Mouse (Mus musculus) neural tube, embryonic 15.5 days (tissue): ENCODE results near the gene Tmem104. TPM values are rescaled to one million over a fixed set of nuclear protein-coding genes. Genes with fewer than 3 reads are reported as not detected.

Source experiments
- ATAC-seq: fragments of 200-750 bp; cut with Nextera tagmentation; 2 replicates; pipeline ENCODE4 v1.8.0; 2017; ENCODE audit warnings: mild to moderate bottlenecking, moderate TSS enrichment, moderate library complexity; ENCODE audit not compliant: low FRiP score
- H3K27ac ChIP-seq: fragments of 300-500 bp; sonication (generic); replicated peaks from 2 replicates; pipeline ENCODE4 v1.5.1; 2015; ENCODE audit warnings: mild to moderate bottlenecking, inconsistent platforms
- H3K27me3 ChIP-seq: fragments of 300-500 bp; sonication (generic); replicated peaks from 2 replicates; pipeline ENCODE4 v1.6.1; 2015; ENCODE audit warnings: inconsistent platforms
- H3K36me3 ChIP-seq: fragments of 300-500 bp; sonication (generic); 2 replicates; pipeline ENCODE4 v1.6.1; 2015; ENCODE audit warnings: inconsistent platforms
- H3K4me1 ChIP-seq: fragments of 300-500 bp; sonication (generic); 2 replicates; pipeline ENCODE4 v1.6.1; 2015; ENCODE audit warnings: inconsistent platforms
- H3K4me2 ChIP-seq: fragments of 300-500 bp; sonication (generic); 2 replicates; pipeline ENCODE4 v1.6.1; 2015; ENCODE audit warnings: inconsistent platforms, mild to moderate bottlenecking, moderate library complexity
- H3K4me3 ChIP-seq: fragments of 300-500 bp; sonication (generic); replicated peaks from 2 replicates; pipeline ENCODE4 v1.5.1; 2015; ENCODE audit warnings: mild to moderate bottlenecking, inconsistent platforms
- H3K9ac ChIP-seq: fragments of 300-500 bp; sonication (generic); replicated peaks from 2 replicates; pipeline ENCODE4 v1.6.1; 2015; ENCODE audit warnings: mild to moderate bottlenecking, inconsistent platforms
- H3K9me3 ChIP-seq: fragments of 300-500 bp; sonication (generic); replicated peaks from 2 replicates; pipeline ENCODE4 v1.6.1; 2016; ENCODE audit warnings: inconsistent platforms
- WGBS: fragments of 180-500 bp; shearing (Covaris S2); methylation state at CpG from one replicate; pipeline ENCODE4 v1.1.7; 2015; ENCODE audit warnings: mixed read lengths; 5-methylcytosine and 5-hydroxymethylcytosine counted together
- polyA plus RNA-seq: library from polyadenylated mRNA; unstranded; fragments of >200 nt; fragmentation: Nextera tagmentation; extraction: Ambion mirVana; gene quantifications from 2 replicates; pipeline ENCODE4 v1.2.1, GENCODE M21; 2015

The Tmem104 gene
- polyA plus RNA-seq, 1 experiment from 2014 or later = 11.7 TPM

- Histone ChIP-seq H3K9ac (no peak overlapping the region), H3K9me3 (no peaks in the 10 kb centered on the region), H3K4me2 (no peak overlapping the region), H3K4me1 (peaks cover 12% of the 10 kb centered on the region), H3K27ac (no peak overlapping the region), H3K4me3 (no peak overlapping the region), H3K27me3 (0 out of 2 replicates have a peak, but pooled peaks cover 10% of the 10 kb centered on the region), H3K36me3 (peaks cover 32% of the 10 kb centered on the region)
- no peak for ATAC-seq
- 63% methylated on average over 12 of the region's 12 CpGs for WGBS
Measured at GRCm38 (mm10) chr11:115208126-115208525, 20.8 kb downstream of the Tmem104 start.

DNA sequence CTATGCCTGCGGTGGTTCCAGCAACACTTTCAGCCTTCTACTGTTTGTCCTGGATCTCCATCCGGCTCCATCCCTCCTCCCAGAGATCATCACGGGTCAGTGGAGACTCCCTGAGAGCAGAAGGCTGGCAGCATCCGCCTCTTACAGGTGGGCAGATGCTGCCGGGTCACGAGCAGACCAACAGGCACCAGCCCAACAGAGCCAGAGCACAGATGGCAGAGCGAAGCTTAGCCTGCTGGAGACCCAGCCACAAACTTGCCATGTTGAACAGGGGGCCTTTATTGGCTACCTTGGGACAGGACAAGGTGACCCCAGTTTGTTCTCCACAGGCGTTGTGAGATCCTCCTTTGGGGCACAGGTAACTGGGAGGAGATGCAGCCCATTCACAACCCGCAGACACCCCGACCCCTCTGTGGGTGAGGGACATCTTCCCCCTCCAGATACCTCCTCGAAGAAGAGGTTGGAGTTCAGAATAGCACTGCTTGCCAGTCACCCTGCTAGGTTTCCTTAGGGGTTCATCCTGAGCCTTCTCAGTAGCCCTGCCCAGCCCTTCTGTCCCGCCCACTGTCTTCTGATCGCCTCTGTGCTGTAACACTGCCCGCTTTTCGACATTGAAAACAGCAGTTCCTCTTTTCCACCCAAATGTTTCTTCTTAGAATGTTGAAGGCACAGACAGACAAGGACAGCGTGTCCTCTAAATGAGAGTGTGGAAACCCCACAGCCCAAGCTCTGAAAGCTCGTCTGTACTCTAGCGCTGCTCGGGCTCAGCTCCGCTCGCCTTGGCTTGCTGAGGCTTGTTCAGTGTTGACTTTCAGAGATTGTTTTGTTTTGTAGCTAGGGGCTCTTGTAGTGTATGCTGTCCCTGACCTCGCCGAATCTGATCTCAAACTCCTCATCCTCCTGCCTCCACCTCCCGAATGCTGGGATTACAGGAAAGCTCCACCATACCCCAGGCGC lies 21.8 kb downstream of the Tmem104 start:
- Histone ChIP-seq H3K27ac (no peak overlapping the region), H3K4me3 (no peak overlapping the region), H3K9ac (no peak overlapping the region), H3K27me3 (peaks cover 11% of the 10 kb centered on the region; the same call in 1 of the 2 replicates), H3K36me3 (peaks cover 28% of the 10 kb centered on the region), H3K9me3 (no peaks in the 10 kb centered on the region), H3K4me1 (peaks cover 12% of the 10 kb centered on the region), H3K4me2 (no peak overlapping the region)
- WGBS = 82% methylated on average over 25 of the region's 25 CpGs
- ATAC-seq = no peak

DNA sequence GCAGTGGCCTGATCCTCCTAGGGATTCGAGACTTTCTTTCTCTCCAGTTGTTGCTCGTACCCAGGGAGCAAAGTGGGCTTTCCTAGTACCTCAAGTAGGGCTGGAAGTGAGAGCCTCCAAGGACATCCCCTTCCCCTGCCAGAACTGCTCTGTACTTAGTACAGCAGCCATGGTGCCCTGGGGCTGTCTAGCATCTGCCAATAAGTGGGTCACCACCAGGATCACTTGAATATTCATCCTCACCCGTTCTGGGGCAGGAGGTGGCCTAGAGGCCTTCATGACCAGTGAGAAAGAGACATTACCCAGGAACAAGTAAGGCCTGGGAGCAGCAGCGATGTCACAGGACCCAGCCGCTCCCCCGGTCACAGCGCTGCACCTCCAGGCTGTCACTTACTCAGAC lies 22.7 kb downstream of the Tmem104 start:
- no peak overlapping the region for H3K4me3 ChIP-seq
- H3K9me3 ChIP-seq = no peaks in the 10 kb centered on the region
- 81% methylated on average over 7 of the region's 7 CpGs for WGBS
- H3K36me3 ChIP-seq = peaks cover 25% of the 10 kb centered on the region
- no peak overlapping the region for H3K27ac ChIP-seq
- H3K9ac ChIP-seq = no peak overlapping the region
- peaks cover 12% of the 10 kb centered on the region for H3K4me1 ChIP-seq
- H3K27me3 ChIP-seq = peaks cover 10% of the 10 kb centered on the region; the same call in 1 of the 2 replicates
- no peak overlapping the region for H3K4me2 ChIP-seq
- no peak for ATAC-seq

GRCm38 (mm10) chr11:115212116-115212515 lies 24.8 kb downstream of the Tmem104 start:
- 62% methylated on average over 13 of the region's 13 CpGs for WGBS
- no peaks in the 10 kb centered on the region for H3K9me3 ChIP-seq
- peaks cover 7% of the 10 kb centered on the region; the same call in 1 of the 2 replicates for H3K27me3 ChIP-seq
- no peak for ATAC-seq
- no peak overlapping the region for H3K9ac ChIP-seq
- no peak overlapping the region for H3K4me3 ChIP-seq
- peaks cover 8% of the 10 kb centered on the region for H3K36me3 ChIP-seq
- no peak overlapping the region for H3K4me2 ChIP-seq
- H3K27ac ChIP-seq = no peak overlapping the region
- H3K4me1 ChIP-seq = peaks cover 7% of the 10 kb centered on the region

DNA sequence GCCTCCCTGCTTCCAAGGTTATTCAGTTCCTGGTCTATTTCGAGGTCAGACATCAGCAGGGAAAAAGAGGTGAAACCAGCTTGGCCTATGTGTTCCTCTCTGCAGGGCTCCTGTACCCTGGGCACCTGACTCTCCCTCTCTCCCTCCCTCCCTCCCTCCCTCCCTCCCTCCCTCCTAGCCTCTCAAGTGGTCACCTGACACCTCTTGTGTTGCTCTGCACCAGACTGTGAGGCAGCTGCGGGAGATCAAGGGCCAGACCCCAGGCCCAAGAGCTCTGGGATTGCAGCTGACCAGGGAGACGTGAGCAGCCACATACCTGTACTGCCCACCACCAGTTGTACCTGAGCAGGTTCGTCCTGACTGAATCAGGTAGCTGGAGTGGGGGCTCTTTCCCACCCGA lies 27.8 kb downstream of the Tmem104 start:
- Histone ChIP-seq H3K27me3 (peaks cover 11% of the 10 kb centered on the region; the same call in 1 of the 2 replicates), H3K9ac (no peak overlapping the region), H3K9me3 (no peaks in the 10 kb centered on the region), H3K36me3 (no peaks in the 10 kb centered on the region), H3K4me3 (no peak overlapping the region), H3K4me1 (peaks cover 18% of the 10 kb centered on the region), H3K4me2 (no peak overlapping the region), H3K27ac (no peak overlapping the region)
- ATAC-seq = no peak
- 50% methylated on average over 5 of the region's 5 CpGs for WGBS

DNA sequence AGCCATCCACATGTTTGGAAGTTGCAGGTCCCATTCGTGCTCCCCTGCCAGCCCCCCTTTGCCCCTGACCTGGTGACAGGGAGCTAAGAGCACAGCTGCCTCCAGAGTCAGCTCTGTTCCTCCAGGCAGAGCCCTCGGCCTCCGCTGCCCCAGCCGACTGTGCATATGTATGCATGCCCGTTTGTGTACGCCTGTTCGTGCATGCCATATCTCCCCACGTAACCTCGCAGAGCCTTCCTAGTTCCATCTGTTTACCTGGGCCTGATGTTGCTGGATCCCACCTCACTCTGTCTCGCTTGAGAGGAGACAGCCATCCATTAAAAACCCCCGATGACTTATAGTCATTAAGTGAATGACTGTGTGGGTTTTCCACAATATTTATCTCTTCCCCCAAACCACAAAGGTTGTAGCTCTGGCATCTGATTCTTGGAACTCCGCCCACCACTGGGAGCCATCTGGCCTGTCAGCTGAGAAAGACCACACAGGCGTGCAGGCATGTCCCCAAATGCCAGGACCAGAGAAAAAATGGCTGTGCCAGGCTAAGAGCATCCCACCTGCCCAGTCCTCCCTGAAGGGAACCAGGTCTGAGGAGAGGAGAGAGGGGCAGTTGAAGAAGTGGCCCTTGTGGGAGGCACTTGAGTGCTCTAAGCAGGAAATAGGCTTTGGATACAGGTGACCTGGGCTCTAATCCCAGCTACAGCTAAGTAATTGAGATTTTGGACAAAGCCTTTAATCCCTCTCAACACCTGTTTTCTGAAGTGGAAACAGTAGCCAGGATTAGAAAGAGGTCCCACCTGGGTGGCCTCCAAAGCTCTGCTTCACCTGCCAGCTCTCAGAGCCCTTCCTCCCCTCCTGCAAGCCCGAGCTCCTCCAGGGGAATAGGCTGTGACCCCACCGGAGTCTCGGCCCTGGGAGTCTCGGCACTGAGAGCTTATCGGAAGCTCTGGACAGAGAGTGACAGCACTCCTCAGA lies 30.4 kb downstream of the Tmem104 start:
- Histone ChIP-seq H3K4me3 (no peak overlapping the region), H3K9me3 (no peaks in the 10 kb centered on the region), H3K27ac (no peak overlapping the region), H3K27me3 (peaks cover 12% of the 10 kb centered on the region; the same call in 1 of the 2 replicates), H3K36me3 (0 out of 2 replicates have a peak, but pooled peaks cover 3% of the 10 kb centered on the region), H3K9ac (no peak overlapping the region), H3K4me2 (no peak overlapping the region), H3K4me1 (peaks cover 26% of the 10 kb centered on the region)
- ATAC-seq = peak; percentile 42; the same call in 1 of the 2 replicates
- WGBS = 43% methylated on average over 18 of the region's 18 CpGs

GRCm38 (mm10) chr11:115219263-115219662 lies 32.0 kb downstream of the Tmem104 start:
- no peak overlapping the region for H3K9ac ChIP-seq
- no peak for ATAC-seq
- no peak overlapping the region for H3K4me3 ChIP-seq
- H3K9me3 ChIP-seq = no peaks in the 10 kb centered on the region
- H3K27me3 ChIP-seq = 0 out of 2 replicates have a peak, but pooled peaks cover 12% of the 10 kb centered on the region
- H3K4me1 ChIP-seq = peaks cover 28% of the 10 kb centered on the region
- H3K36me3 ChIP-seq = 0 out of 2 replicates have a peak, but pooled peaks cover 3% of the 10 kb centered on the region
- H3K4me2 ChIP-seq = no peak overlapping the region
- H3K27ac ChIP-seq = no peak overlapping the region
- WGBS = 81% methylated on average over 9 of the region's 9 CpGs

DNA sequence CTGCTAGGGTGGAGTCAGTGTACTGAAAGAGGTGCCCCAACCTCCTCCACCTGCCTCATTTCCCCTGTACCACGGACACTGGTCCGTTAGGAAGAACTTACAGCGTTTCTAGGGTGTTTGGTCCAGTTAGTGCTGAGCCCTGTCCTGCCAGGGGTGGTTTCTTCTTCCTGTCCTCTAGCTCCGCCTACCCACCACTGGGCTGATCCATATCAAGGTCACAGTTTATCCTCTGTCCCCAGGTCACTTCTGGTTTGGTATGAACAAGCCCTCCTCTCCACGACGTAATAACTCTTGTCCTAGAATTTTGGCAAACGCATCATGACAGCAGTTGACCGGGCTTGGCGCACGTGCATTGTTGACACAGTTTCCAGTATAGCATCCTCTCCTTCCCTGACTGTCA lies 32.4 kb downstream of the Tmem104 start:
- H3K9me3 ChIP-seq = no peaks in the 10 kb centered on the region
- ATAC-seq = no peak
- 92% methylated on average over 10 of the region's 10 CpGs for WGBS
- no peak overlapping the region for H3K27ac ChIP-seq
- H3K27me3 ChIP-seq = 0 out of 2 replicates have a peak, but pooled peaks cover 12% of the 10 kb centered on the region
- no peak overlapping the region for H3K9ac ChIP-seq
- H3K4me1 ChIP-seq = peaks cover 28% of the 10 kb centered on the region
- H3K4me2 ChIP-seq = no peak overlapping the region
- H3K36me3 ChIP-seq = 0 out of 2 replicates have a peak, but pooled peaks cover 3% of the 10 kb centered on the region
- no peak overlapping the region for H3K4me3 ChIP-seq

- H3K36me3 ChIP-seq = 0 out of 2 replicates have a peak, but pooled peaks cover 3% of the 10 kb centered on the region
- no peaks in the 10 kb centered on the region for H3K9me3 ChIP-seq
- no peak overlapping the region for H3K4me2 ChIP-seq
- H3K4me3 ChIP-seq = no peak overlapping the region
- WGBS = 46% methylated on average over 12 of the region's 12 CpGs
- H3K4me1 ChIP-seq = peaks cover 48% of the 10 kb centered on the region
- ATAC-seq = no peak
- H3K9ac ChIP-seq = no peak overlapping the region
- H3K27me3 ChIP-seq = 0 out of 2 replicates have a peak, but pooled peaks cover 12% of the 10 kb centered on the region
- H3K27ac ChIP-seq = no peak overlapping the region
Measured at GRCm38 (mm10) chr11:115222077-115222476, 34.8 kb downstream of the Tmem104 start.

- WGBS = 54% methylated on average over 5 of the region's 5 CpGs
- 0 out of 2 replicates have a peak, but pooled peaks cover 12% of the 10 kb centered on the region for H3K27me3 ChIP-seq
- H3K4me1 ChIP-seq = peaks cover 48% of the 10 kb centered on the region
Measured at GRCm38 (mm10) chr11:115222570-115222969, 35.3 kb downstream of the Tmem104 start.

GRCm38 (mm10) chr11:115223451-115223850 lies 36.2 kb downstream of the Tmem104 start:
- Histone ChIP-seq H3K9me3 (no peaks in the 10 kb centered on the region), H3K9ac (no peak overlapping the region), H3K4me3 (no peak overlapping the region), H3K27me3 (0 out of 2 replicates have a peak, but pooled peaks cover 12% of the 10 kb centered on the region), H3K36me3 (0 out of 2 replicates have a peak, but pooled peaks cover 3% of the 10 kb centered on the region), H3K4me2 (no peak overlapping the region), H3K27ac (no peak overlapping the region), H3K4me1 (peaks cover 48% of the 10 kb centered on the region)
- no peak for ATAC-seq
- WGBS = 77% methylated on average over 11 of the region's 11 CpGs

More at GRCm38 (mm10) chr11:115222570-115222969, 35.3 kb downstream of the Tmem104 start:
- H3K27ac ChIP-seq = no peak overlapping the region
- H3K9ac ChIP-seq = no peak overlapping the region
- 0 out of 2 replicates have a peak, but pooled peaks cover 3% of the 10 kb centered on the region for H3K36me3 ChIP-seq
- no peaks in the 10 kb centered on the region for H3K9me3 ChIP-seq
- no peak overlapping the region for H3K4me2 ChIP-seq
- no peak for ATAC-seq
- H3K4me3 ChIP-seq = no peak overlapping the region
